Mouse (Mus musculus) liver, embryonic 12.5 days (tissue): ENCODE data around the gene Tmem132b. TPM values are rescaled to one million over a fixed set of nuclear protein-coding genes. Genes with fewer than 3 reads are reported as not detected.

ENCODE experiments used
- ATAC-seq: fragments of 200-750 bp; cut with Nextera tagmentation; 2 replicates; pipeline ENCODE4 v1.8.0; 2017; ENCODE audit warnings: moderate number of reproducible peaks, mild to moderate bottlenecking, moderate library complexity
- H3K27ac ChIP-seq: fragments of 300-500 bp; sonication (generic); 2 replicates; pipeline ENCODE4 v1.5.1; 2016; ENCODE audit warnings: mild to moderate bottlenecking
- H3K27me3 ChIP-seq: fragments of 300-500 bp; sonication (generic); replicated peaks from 2 replicates; pipeline ENCODE4 v1.6.1; 2016; ENCODE audit warnings: mild to moderate bottlenecking, moderate library complexity
- H3K36me3 ChIP-seq: fragments of 300-500 bp; sonication (generic); 2 replicates; pipeline ENCODE4 v1.6.1; 2016; ENCODE audit warnings: mild to moderate bottlenecking, moderate library complexity
- H3K4me1 ChIP-seq: fragments of 300-500 bp; sonication (generic); 2 replicates; pipeline ENCODE4 v1.6.1; 2016
- H3K4me2 ChIP-seq: fragments of 300-500 bp; sonication (generic); 2 replicates; pipeline ENCODE4 v1.6.1; 2016; ENCODE audit warnings: mild to moderate bottlenecking, moderate library complexity
- H3K4me3 ChIP-seq: fragments of 300-500 bp; sonication (generic); 2 replicates; pipeline ENCODE4 v1.5.1; 2016; ENCODE audit warnings: mild to moderate bottlenecking, moderate library complexity
- H3K9ac ChIP-seq: fragments of 300-500 bp; sonication (generic); 2 replicates; pipeline ENCODE4 v1.6.1; 2016; ENCODE audit warnings: mild to moderate bottlenecking, moderate library complexity
- H3K9me3 ChIP-seq: fragments of 300-500 bp; sonication (generic); replicated peaks from 2 replicates; pipeline ENCODE4 v1.6.1; 2016; ENCODE audit warnings: mild to moderate bottlenecking, moderate library complexity
- WGBS: fragments of 180-500 bp; shearing (Covaris S2); methylation state at CpG from one replicate; pipeline ENCODE4 v1.1.7; 2016; ENCODE audit not compliant: insufficient replicate concordance; 5-methylcytosine and 5-hydroxymethylcytosine counted together
- polyA plus RNA-seq: library from polyadenylated mRNA; unstranded; fragments of >200 nt; fragmentation: Nextera tagmentation; extraction: Ambion mirVana; gene quantifications from 2 replicates; pipeline ENCODE4 v1.2.1, GENCODE M21; 2016

The Tmem132b gene
- polyA plus RNA-seq, 1 experiment from 2014 or later = 0.02 TPM

GRCm38 (mm10) chr5:125699395-125699794, 167.8 kb downstream of the Tmem132b start:
- Histone ChIP-seq H3K9me3 (peaks cover 44% of the 10 kb centered on the region), H3K4me3 (no peak overlapping the region), H3K27ac (no peak overlapping the region), H3K4me1 (no peaks in the 10 kb centered on the region), H3K27me3 (no peaks in the 10 kb centered on the region), H3K9ac (no peak overlapping the region), H3K36me3 (no peaks in the 10 kb centered on the region), H3K4me2 (no peak overlapping the region)
- WGBS = 51% methylated on average over 3 of the region's 3 CpGs
- ATAC-seq = no peak

GRCm38 (mm10) chr5:125700234-125700633, 168.7 kb downstream of the Tmem132b start:
- H3K4me2 ChIP-seq = no peak overlapping the region
- no peak overlapping the region for H3K27ac ChIP-seq
- no peak for ATAC-seq
- H3K36me3 ChIP-seq = no peaks in the 10 kb centered on the region
- no peak overlapping the region for H3K9ac ChIP-seq
- no peaks in the 10 kb centered on the region for H3K4me1 ChIP-seq
- H3K4me3 ChIP-seq = no peak overlapping the region
- WGBS = 73% methylated on average over 5 of the region's 5 CpGs
- H3K9me3 ChIP-seq = peaks cover 48% of the 10 kb centered on the region
- no peaks in the 10 kb centered on the region for H3K27me3 ChIP-seq

GRCm38 (mm10) chr5:125705379-125705778, 173.8 kb downstream of the Tmem132b start:
- no peaks in the 10 kb centered on the region for H3K4me1 ChIP-seq
- ATAC-seq = no peak
- no peaks in the 10 kb centered on the region for H3K27me3 ChIP-seq
- no peak overlapping the region for H3K9ac ChIP-seq
- H3K27ac ChIP-seq = no peak overlapping the region
- H3K4me2 ChIP-seq = no peak overlapping the region
- H3K4me3 ChIP-seq = no peak overlapping the region
- no peaks in the 10 kb centered on the region for H3K36me3 ChIP-seq
- peaks cover 31% of the 10 kb centered on the region for H3K9me3 ChIP-seq
- 62% methylated on average over 8 of the region's 8 CpGs for WGBS

- no peak overlapping the region for H3K9ac ChIP-seq
- no peak overlapping the region for H3K4me2 ChIP-seq
- no peak for ATAC-seq
- H3K9me3 ChIP-seq = peaks cover 38% of the 10 kb centered on the region; the same call in 1 of the 2 replicates
- no peak overlapping the region for H3K4me3 ChIP-seq
- WGBS = 3% methylated on average over 3 of the region's 3 CpGs
- no peaks in the 10 kb centered on the region for H3K27me3 ChIP-seq
- no peaks in the 10 kb centered on the region for H3K4me1 ChIP-seq
- H3K27ac ChIP-seq = no peak overlapping the region
- H3K36me3 ChIP-seq = no peaks in the 10 kb centered on the region
Observed at GRCm38 (mm10) chr5:125709160-125709559, 177.6 kb downstream of the Tmem132b start.

- Histone ChIP-seq H3K9ac (no peak overlapping the region), H3K27me3 (no peaks in the 10 kb centered on the region), H3K4me2 (no peak overlapping the region), H3K4me3 (no peak overlapping the region), H3K9me3 (peaks cover 67% of the 10 kb centered on the region), H3K36me3 (no peaks in the 10 kb centered on the region), H3K4me1 (no peaks in the 10 kb centered on the region), H3K27ac (no peak overlapping the region)
- 64% methylated on average over 7 of the region's 7 CpGs for WGBS
- no peak for ATAC-seq
Observed at GRCm38 (mm10) chr5:125726815-125727214, 195.2 kb downstream of the Tmem132b start.

GRCm38 (mm10) chr5:125727436-125727835, 195.9 kb downstream of the Tmem132b start:
- H3K4me2 ChIP-seq = no peak overlapping the region
- H3K27me3 ChIP-seq = no peaks in the 10 kb centered on the region
- no peak overlapping the region for H3K4me3 ChIP-seq
- no peak overlapping the region for H3K27ac ChIP-seq
- no peak overlapping the region for H3K9ac ChIP-seq
- no peaks in the 10 kb centered on the region for H3K36me3 ChIP-seq
- ATAC-seq = no peak
- H3K4me1 ChIP-seq = no peaks in the 10 kb centered on the region
- peaks cover 65% of the 10 kb centered on the region for H3K9me3 ChIP-seq
- WGBS = 66% methylated on average over 5 of the region's 5 CpGs

GRCm38 (mm10) chr5:125727936-125728335, 196.4 kb downstream of the Tmem132b start:
- WGBS = 65% methylated on average over 9 of the region's 9 CpGs
- no peaks in the 10 kb centered on the region for H3K4me1 ChIP-seq
- H3K27ac ChIP-seq = no peak overlapping the region
- H3K27me3 ChIP-seq = no peaks in the 10 kb centered on the region
- no peak overlapping the region for H3K4me2 ChIP-seq
- H3K9me3 ChIP-seq = peaks cover 64% of the 10 kb centered on the region
- no peak for ATAC-seq
- no peak overlapping the region for H3K4me3 ChIP-seq
- H3K9ac ChIP-seq = no peak overlapping the region
- no peaks in the 10 kb centered on the region for H3K36me3 ChIP-seq

GRCm38 (mm10) chr5:125728521-125728920, 196.9 kb downstream of the Tmem132b start:
- Histone ChIP-seq H3K27me3 (no peaks in the 10 kb centered on the region), H3K9me3 (peaks cover 64% of the 10 kb centered on the region), H3K9ac (no peak overlapping the region), H3K4me1 (no peaks in the 10 kb centered on the region), H3K4me2 (no peak overlapping the region), H3K36me3 (no peaks in the 10 kb centered on the region), H3K27ac (no peak overlapping the region), H3K4me3 (no peak overlapping the region)
- no peak for ATAC-seq
- WGBS = 59% methylated on average over 3 of the region's 3 CpGs

GRCm38 (mm10) chr5:125733806-125734205, 202.2 kb downstream of the Tmem132b start:
- Histone ChIP-seq H3K9me3 (peaks cover 66% of the 10 kb centered on the region), H3K27me3 (no peaks in the 10 kb centered on the region)
- 76% methylated on average over 1 of the region's 1 CpGs for WGBS

GRCm38 (mm10) chr5:125737105-125737504, 205.5 kb downstream of the Tmem132b start:
- no peak for ATAC-seq
- Histone ChIP-seq H3K36me3 (no peaks in the 10 kb centered on the region), H3K4me3 (no peak overlapping the region), H3K4me1 (no peaks in the 10 kb centered on the region), H3K27me3 (no peaks in the 10 kb centered on the region), H3K27ac (no peak overlapping the region), H3K4me2 (no peak overlapping the region), H3K9ac (no peak overlapping the region), H3K9me3 (peaks cover 64% of the 10 kb centered on the region)
- WGBS = 52% methylated on average over 9 of the region's 9 CpGs

More at GRCm38 (mm10) chr5:125733806-125734205, 202.2 kb downstream of the Tmem132b start:
- ATAC-seq = no peak
- no peaks in the 10 kb centered on the region for H3K4me1 ChIP-seq
- no peak overlapping the region for H3K27ac ChIP-seq
- H3K4me2 ChIP-seq = no peak overlapping the region
- no peaks in the 10 kb centered on the region for H3K36me3 ChIP-seq
- H3K4me3 ChIP-seq = no peak overlapping the region
- H3K9ac ChIP-seq = no peak overlapping the region

GRCm38 (mm10) chr5:125743503-125743902, 211.9 kb downstream of the Tmem132b start:
- no peaks in the 10 kb centered on the region for H3K36me3 ChIP-seq
- no peaks in the 10 kb centered on the region for H3K4me1 ChIP-seq
- H3K27ac ChIP-seq = no peak overlapping the region
- no peak overlapping the region for H3K4me3 ChIP-seq
- peaks cover 64% of the 10 kb centered on the region for H3K9me3 ChIP-seq
- no peak for ATAC-seq
- H3K4me2 ChIP-seq = no peak overlapping the region
- 61% methylated on average over 6 of the region's 6 CpGs for WGBS
- H3K27me3 ChIP-seq = no peaks in the 10 kb centered on the region
- H3K9ac ChIP-seq = no peak overlapping the region

GRCm38 (mm10) chr5:125745727-125746126, 214.2 kb downstream of the Tmem132b start:
- Histone ChIP-seq H3K9ac (no peak overlapping the region), H3K4me3 (no peak overlapping the region), H3K9me3 (peaks cover 78% of the 10 kb centered on the region), H3K27me3 (no peaks in the 10 kb centered on the region), H3K4me1 (no peaks in the 10 kb centered on the region), H3K4me2 (no peak overlapping the region), H3K27ac (no peak overlapping the region), H3K36me3 (no peaks in the 10 kb centered on the region)
- ATAC-seq = no peak
- WGBS = 52% methylated on average over 7 of the region's 7 CpGs

- no peak overlapping the region for H3K9ac ChIP-seq
- H3K27ac ChIP-seq = no peak overlapping the region
- H3K9me3 ChIP-seq = peaks cover 69% of the 10 kb centered on the region
- WGBS = 66% methylated on average over 5 of the region's 5 CpGs
- H3K4me2 ChIP-seq = no peak overlapping the region
- H3K4me1 ChIP-seq = no peaks in the 10 kb centered on the region
- ATAC-seq = no peak
- no peak overlapping the region for H3K4me3 ChIP-seq
- no peaks in the 10 kb centered on the region for H3K36me3 ChIP-seq
- no peaks in the 10 kb centered on the region for H3K27me3 ChIP-seq
Observed at GRCm38 (mm10) chr5:125751481-125751880, 219.9 kb downstream of the Tmem132b start.
